Mouse (Mus musculus): ENCODE data around the gene Parp11.

DNA sequence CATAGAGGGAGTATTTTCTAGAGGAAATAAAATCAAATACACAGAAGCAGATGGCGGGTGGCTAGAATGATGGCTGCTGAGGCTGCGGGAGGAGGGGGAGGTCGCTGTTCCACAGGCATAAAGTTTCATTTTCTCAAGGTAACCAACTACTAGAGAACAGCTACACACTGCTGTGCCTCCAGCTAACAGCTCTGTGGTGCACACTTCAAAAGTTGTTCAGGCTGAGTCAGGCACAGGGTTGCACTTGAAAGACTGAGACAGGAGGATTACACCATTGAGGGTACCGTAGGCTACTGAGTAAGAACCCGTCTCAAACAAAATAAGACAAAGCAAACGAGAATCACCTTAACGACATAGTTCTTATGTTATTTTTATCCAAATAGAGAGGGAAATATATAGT lies 90.4 kb downstream of the Parp11 start:
- TF ChIP-seq CTCF (IDR thresholded peaks at IDR 0.05; ENCODE audit: low read depth, low read length) = no peak
- TF ChIP-seq POLR2A (IDR thresholded peaks at IDR 0.05; ENCODE audit: extremely low read depth, insufficient read depth, low read length) = no peak

Measured in liver, adult 2 months (tissue).